Mouse (Mus musculus): ENCODE data around the gene Leng1. TPM values are rescaled to one million over a fixed set of nuclear protein-coding genes. Genes with fewer than 3 reads are reported as not detected.
"Not testable (repeated sequence)": the region's sequence is repeated elsewhere in the genome, so short reads cannot be mapped to it uniquely, and the experiment has no call there.

The Leng1 gene
- polyA plus RNA-seq, 1 experiment from 2014 or later = 17.4 TPM

GRCm38 (mm10) chr7:3705461-3705860 lies 39.8 kb upstream of the Leng1 start:
- H3K36me3 ChIP-seq (ENCODE audit: insufficient read depth, low read length) = peaks cover 41% of the 10 kb centered on the region
- H3K27me3 ChIP-seq (ENCODE audit: insufficient read depth, low read length); ATAC-seq (ENCODE audit: low FRiP score, low TSS enrichment); H3K9me3 ChIP-seq (ENCODE audit: low read length): not testable (repeated sequence)
- peak overlapping the region; percentile 95 for H3K4me2 ChIP-seq (replicated peaks; ENCODE audit: low read depth, low read length)
- 0% methylated on average over 6 of the region's 7 CpGs for WGBS
- peak overlapping the region; percentile 61 for H3K27ac ChIP-seq (ENCODE audit: low read length)
- peak overlapping the region; percentile 96 for H3K9ac ChIP-seq (replicated peaks; ENCODE audit: low read length)
- H3K4me1 ChIP-seq (ENCODE audit: insufficient read depth, low read length) = peaks cover 21% of the 10 kb centered on the region
- peak overlapping the region; percentile 89 for H3K4me3 ChIP-seq (ENCODE audit: low read length)

GRCm38 (mm10) chr7:3704475-3704874 lies 38.8 kb upstream of the Leng1 start:
- H3K4me1 ChIP-seq (ENCODE audit: insufficient read depth, low read length) = peaks cover 21% of the 10 kb centered on the region
- peak; percentile 50 for ATAC-seq (ENCODE audit: low FRiP score, low TSS enrichment)
- H3K4me3 ChIP-seq (ENCODE audit: low read length) = peak overlapping the region; percentile 89
- no peaks in the 10 kb centered on the region for H3K27me3 ChIP-seq (ENCODE audit: insufficient read depth, low read length)
- H3K27ac ChIP-seq (ENCODE audit: low read length) = peak overlapping the region; percentile 97
- peaks cover 51% of the 10 kb centered on the region for H3K36me3 ChIP-seq (ENCODE audit: insufficient read depth, low read length)
- H3K9ac ChIP-seq (replicated peaks; ENCODE audit: low read length) = peak overlapping the region; percentile 96
- under 1% methylated on average over 20 of the region's 20 CpGs for WGBS
- peak overlapping the region; percentile 95 for H3K4me2 ChIP-seq (replicated peaks; ENCODE audit: low read depth, low read length)
- H3K9me3 ChIP-seq (ENCODE audit: low read length) = no peaks in the 10 kb centered on the region

- 1% methylated on average over 42 of the region's 42 CpGs for WGBS
- H3K9ac ChIP-seq (replicated peaks; ENCODE audit: low read length) = peak within 1 kb of the TSS; percentile 96
- H3K4me2 ChIP-seq (replicated peaks; ENCODE audit: low read depth, low read length) = peak within 1 kb of the TSS; percentile 95
- H3K27ac ChIP-seq (ENCODE audit: low read length) = peak within 1 kb of the TSS; percentile 97
- peaks cover 54% of the 10 kb centered on the region for H3K36me3 ChIP-seq (ENCODE audit: insufficient read depth, low read length)
- H3K4me1 ChIP-seq (ENCODE audit: insufficient read depth, low read length) = peaks cover 21% of the 10 kb centered on the region
- peak; percentile 93 for ATAC-seq (ENCODE audit: low FRiP score, low TSS enrichment)
- H3K9me3 ChIP-seq (ENCODE audit: low read length) = no peaks in the 10 kb centered on the region
- peak within 1 kb of the TSS; percentile 89 for H3K4me3 ChIP-seq (ENCODE audit: low read length)
- H3K27me3 ChIP-seq (ENCODE audit: insufficient read depth, low read length) = no peaks in the 10 kb centered on the region
These were observed 38.3 kb upstream of the Leng1 start, which contains the start of gene Rps9 for GRCm38 (mm10) chr7:3703879-3704441. Gene Rps9 (plus strand): TSS chr7:3703993.

- Histone ChIP-seq H3K9me3 (ENCODE audit: low read length) (no peaks in the 10 kb centered on the region), H3K4me3 (ENCODE audit: low read length) (peak overlapping the region; percentile 89), H3K4me2 (replicated peaks; ENCODE audit: low read depth, low read length) (peak overlapping the region; percentile 95), H3K4me1 (ENCODE audit: insufficient read depth, low read length) (peaks cover 21% of the 10 kb centered on the region), H3K27ac (ENCODE audit: low read length) (peak overlapping the region; percentile 97), H3K9ac (replicated peaks; ENCODE audit: low read length) (peak overlapping the region; percentile 96), H3K36me3 (ENCODE audit: insufficient read depth, low read length) (peaks cover 60% of the 10 kb centered on the region), H3K27me3 (ENCODE audit: insufficient read depth, low read length) (no peaks in the 10 kb centered on the region)
- 19% methylated on average over 6 of the region's 6 CpGs for WGBS
- ATAC-seq (ENCODE audit: low FRiP score, low TSS enrichment) = peak; percentile 57
These were observed 37.7 kb upstream of the Leng1 start for GRCm38 (mm10) chr7:3703148-3703878.

- no peak overlapping the region for H3K4me2 ChIP-seq (replicated peaks; ENCODE audit: low read depth, low read length)
- no peak overlapping the region for H3K4me3 ChIP-seq (ENCODE audit: low read length)
- H3K27ac ChIP-seq (ENCODE audit: low read length) = no peak overlapping the region
- WGBS = 93% methylated on average over 6 of the region's 6 CpGs
- peaks cover 9% of the 10 kb centered on the region for H3K4me1 ChIP-seq (ENCODE audit: insufficient read depth, low read length)
- no peak overlapping the region for H3K9ac ChIP-seq (replicated peaks; ENCODE audit: low read length)
- no peaks in the 10 kb centered on the region for H3K27me3 ChIP-seq (ENCODE audit: insufficient read depth, low read length)
- ATAC-seq (ENCODE audit: low FRiP score, low TSS enrichment) = no peak
- H3K36me3 ChIP-seq (ENCODE audit: insufficient read depth, low read length) = peaks cover 43% of the 10 kb centered on the region
- no peaks in the 10 kb centered on the region for H3K9me3 ChIP-seq (ENCODE audit: low read length)
These were observed 32.8 kb upstream of the Leng1 start for GRCm38 (mm10) chr7:3698471-3698870.

- Histone ChIP-seq H3K4me3 (ENCODE audit: low read length) (peak overlapping the region; percentile 71), H3K4me2 (replicated peaks; ENCODE audit: low read depth, low read length) (peak overlapping the region; percentile 81), H3K4me1 (ENCODE audit: insufficient read depth, low read length) (peaks cover 23% of the 10 kb centered on the region), H3K27ac (ENCODE audit: low read length) (peak overlapping the region; percentile 99), H3K9ac (replicated peaks; ENCODE audit: low read length) (peak overlapping the region; percentile 89), H3K36me3 (ENCODE audit: insufficient read depth, low read length) (peaks cover 35% of the 10 kb centered on the region)
- not testable (repeated sequence) for H3K27me3 ChIP-seq (ENCODE audit: insufficient read depth, low read length); H3K9me3 ChIP-seq (ENCODE audit: low read length); ATAC-seq (ENCODE audit: low FRiP score, low TSS enrichment)
- 3% methylated on average over 9 of the region's 9 CpGs for WGBS
These were observed 29.3 kb upstream of the Leng1 start for GRCm38 (mm10) chr7:3694949-3695305.

GRCm38 (mm10) chr7:3694076-3694948 lies 28.7 kb upstream of the Leng1 start:
- under 1% methylated on average over 36 of the region's 55 CpGs for WGBS
- Histone ChIP-seq H3K4me1 (ENCODE audit: insufficient read depth, low read length) (peaks cover 23% of the 10 kb centered on the region), H3K27me3 (ENCODE audit: insufficient read depth, low read length) (no peaks in the 10 kb centered on the region), H3K4me2 (replicated peaks; ENCODE audit: low read depth, low read length) (peak overlapping the region; percentile 81), H3K27ac (ENCODE audit: low read length) (peak overlapping the region; percentile 99), H3K9me3 (ENCODE audit: low read length) (no peaks in the 10 kb centered on the region), H3K4me3 (ENCODE audit: low read length) (peak overlapping the region; percentile 71), H3K9ac (replicated peaks; ENCODE audit: low read length) (peak overlapping the region; percentile 89), H3K36me3 (ENCODE audit: insufficient read depth, low read length) (peaks cover 30% of the 10 kb centered on the region)
- ATAC-seq (ENCODE audit: low FRiP score, low TSS enrichment) = peak; percentile 69

GRCm38 (mm10) chr7:3693809-3694075 lies 28.1 kb upstream of the Leng1 start:
- Histone ChIP-seq H3K27ac (ENCODE audit: low read length) (peak overlapping the region; percentile 99), H3K9me3 (ENCODE audit: low read length) (no peaks in the 10 kb centered on the region), H3K36me3 (ENCODE audit: insufficient read depth, low read length) (peaks cover 25% of the 10 kb centered on the region), H3K4me3 (ENCODE audit: low read length) (peak overlapping the region; percentile 71), H3K4me2 (replicated peaks; ENCODE audit: low read depth, low read length) (peak overlapping the region; percentile 81), H3K27me3 (ENCODE audit: insufficient read depth, low read length) (no peaks in the 10 kb centered on the region), H3K4me1 (ENCODE audit: insufficient read depth, low read length) (peaks cover 23% of the 10 kb centered on the region), H3K9ac (replicated peaks; ENCODE audit: low read length) (peak overlapping the region; percentile 89)
- WGBS = under 1% methylated on average over 18 of the region's 18 CpGs
- no peak for ATAC-seq (ENCODE audit: low FRiP score, low TSS enrichment)

- H3K4me1 ChIP-seq (ENCODE audit: insufficient read depth, low read length) = peaks cover 23% of the 10 kb centered on the region
- ATAC-seq (ENCODE audit: low FRiP score, low TSS enrichment) = peak; percentile 92
- no peaks in the 10 kb centered on the region for H3K27me3 ChIP-seq (ENCODE audit: insufficient read depth, low read length)
- H3K9me3 ChIP-seq (ENCODE audit: low read length) = no peaks in the 10 kb centered on the region
- H3K9ac ChIP-seq (replicated peaks; ENCODE audit: low read length) = peak within 1 kb of the TSS; percentile 89
- H3K4me3 ChIP-seq (ENCODE audit: low read length) = peak within 1 kb of the TSS; percentile 71
- peak within 1 kb of the TSS; percentile 81 for H3K4me2 ChIP-seq (replicated peaks; ENCODE audit: low read depth, low read length)
- H3K36me3 ChIP-seq (ENCODE audit: insufficient read depth, low read length) = peaks cover 24% of the 10 kb centered on the region
- under 1% methylated on average over 55 of the region's 55 CpGs for WGBS
- H3K27ac ChIP-seq (ENCODE audit: low read length) = peak within 1 kb of the TSS; percentile 99
These were observed 27.6 kb upstream of the Leng1 start, which contains the start of gene Mboat7 for GRCm38 (mm10) chr7:3692987-3693808. Gene Mboat7 (minus strand): TSS chr7:3693523.
